Mouse (Mus musculus) cerebellum, adult 2 months (tissue): Measurements from ENCODE around the gene Pde6g.

Experiments
- CTCF ChIP-seq: fragments of 200-500 bp; IDR thresholded peaks from 2 replicates; pipeline ENCODE4 v1.5.1; 2011; ENCODE audit warnings: low read depth, mild to moderate bottlenecking, control low read depth, low read length, moderate library complexity, borderline replicate concordance; ENCODE audit not compliant: insufficient read depth
- POLR2A ChIP-seq: fragments of 200-500 bp; IDR thresholded peaks from 2 replicates; pipeline ENCODE4 v1.6.1; 2011; ENCODE audit warnings: low read length, control low read depth, borderline replicate concordance; ENCODE audit not compliant: insufficient read depth

DNA sequence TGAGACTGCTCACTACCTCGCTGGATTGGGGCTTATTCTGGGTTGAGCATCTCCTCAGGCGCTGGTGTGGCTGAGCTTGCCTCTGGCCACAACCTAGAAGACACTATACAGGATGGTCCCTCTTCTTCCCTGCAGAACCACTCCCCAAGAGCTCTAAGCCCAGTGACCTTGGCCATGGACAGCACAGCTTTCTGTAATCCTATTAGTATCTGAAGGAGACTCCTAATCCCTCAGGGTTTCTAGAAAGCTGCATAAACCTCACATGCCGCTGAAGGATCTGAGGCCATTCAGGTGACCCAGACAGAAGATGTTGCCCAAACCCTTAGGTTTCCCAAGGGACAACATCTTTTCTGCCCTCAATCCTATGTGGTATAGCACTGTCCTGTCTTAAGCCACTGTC, 1.1 kb downstream of the Pde6g start:
- TF ChIP-seq CTCF, result no peak
- TF ChIP-seq POLR2A, result no peak
